Mouse (Mus musculus) cerebellum, adult 2 months (tissue): ENCODE measurements around the gene Asic4. TPM values are rescaled to one million over a fixed set of nuclear protein-coding genes. Genes with fewer than 3 reads are reported as not detected.

Source experiments
- DNase-seq, 2 experiments: peaks; one replicate each; pipeline ENCODE4 v3.0.0; 2021
- H3K27ac ChIP-seq: fragments of 200-500 bp; 2 replicates; pipeline ENCODE4 v1.5.1; 2012; ENCODE audit warnings: low read length, control low read depth, inconsistent platforms; ENCODE audit not compliant: insufficient read depth
- H3K27me3 ChIP-seq: fragments of 200-500 bp; 2 replicates; pipeline ENCODE4 v1.6.1; 2012; ENCODE audit warnings: inconsistent platforms, mild to moderate bottlenecking, low read length, moderate library complexity; ENCODE audit not compliant: control insufficient read depth, insufficient read depth
- H3K4me1 ChIP-seq: fragments of 200-500 bp; 2 replicates; pipeline ENCODE4 v1.6.1; 2011; ENCODE audit warnings: low read length; ENCODE audit not compliant: control insufficient read depth, insufficient read depth
- H3K4me3 ChIP-seq: fragments of 200-500 bp; replicated peaks from 2 replicates; pipeline ENCODE3; 2011; ENCODE audit warnings: mild to moderate bottlenecking, low read depth, low read length, control low read depth; ENCODE audit not compliant: insufficient read depth
- CTCF ChIP-seq: fragments of 200-500 bp; IDR thresholded peaks from 2 replicates; pipeline ENCODE4 v1.5.1; 2011; ENCODE audit warnings: low read depth, mild to moderate bottlenecking, control low read depth, low read length, moderate library complexity, borderline replicate concordance; ENCODE audit not compliant: insufficient read depth
- POLR2A ChIP-seq: fragments of 200-500 bp; IDR thresholded peaks from 2 replicates; pipeline ENCODE4 v1.6.1; 2011; ENCODE audit warnings: low read length, control low read depth, borderline replicate concordance; ENCODE audit not compliant: insufficient read depth
- WGBS: fragments of 180-500 bp; shearing (Covaris S2); methylation state at CpG from one replicate; pipeline ENCODE4 v1.1.7; 2018; 5-methylcytosine and 5-hydroxymethylcytosine counted together
- polyA plus RNA-seq: library from polyadenylated mRNA; depleted of rRNA; stranded (reverse); fragments of >200 nt; gene quantifications from 2 replicates; pipeline ENCODE4 v1.2.3, GENCODE M21; 2012

The Asic4 gene
- polyA plus RNA-seq, 1 experiment: 2.8 TPM

GRCm38 (mm10) chr1:75487405-75488161 lies 37.3 kb downstream of the Asic4 start:
- Histone ChIP-seq H3K4me1 (peaks cover 18% of the 10 kb centered on the region), H3K27me3 (no peaks in the 10 kb centered on the region), H3K4me3 (peak overlapping the region; percentile 68), H3K27ac (no peak overlapping the region)
- peak; percentile 82 to 88 for DNase-seq
- TF ChIP-seq CTCF (peak; percentile 45; the same call in 1 of the 2 replicates), POLR2A (no peak)
- under 1% methylated on average over 62 of the region's 62 CpGs for WGBS

DNA sequence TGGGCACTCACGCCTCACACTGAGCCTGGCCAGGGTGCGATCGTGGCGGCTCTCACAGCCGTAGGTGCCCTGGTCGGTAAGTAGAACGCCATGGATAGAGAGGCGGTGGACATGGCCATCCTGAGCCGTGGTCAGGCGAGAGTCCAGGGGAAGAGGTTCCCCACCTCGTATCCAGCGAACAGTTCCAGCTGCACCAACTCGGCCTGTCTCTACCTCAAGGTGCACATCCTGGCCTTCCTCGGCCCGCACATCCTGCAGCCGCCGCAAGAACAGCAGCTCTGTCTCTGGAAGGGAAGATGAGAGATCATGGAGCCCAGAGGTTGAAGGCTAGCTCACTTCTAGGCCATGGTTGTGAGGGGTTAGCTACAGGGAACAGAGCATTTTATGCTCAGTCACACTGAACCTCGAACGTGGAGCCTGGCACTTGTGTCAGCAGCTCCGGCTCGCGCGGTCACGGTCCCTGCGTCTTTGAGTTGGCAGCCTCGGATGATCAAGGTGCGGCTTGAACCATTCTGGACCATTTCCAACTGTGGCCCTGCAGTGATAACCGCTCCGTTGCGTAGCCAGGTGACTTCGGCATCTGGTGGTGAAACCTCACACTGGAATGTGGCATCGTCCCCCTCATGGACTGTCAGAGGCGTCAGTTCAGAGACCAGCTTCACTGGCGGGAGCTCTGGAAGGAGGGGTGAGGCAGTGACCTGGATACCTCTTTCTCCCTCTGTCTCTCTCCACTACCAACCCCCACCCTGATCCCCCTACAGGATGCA lies 40.7 kb downstream of the Asic4 start:
- peak in 1 of 2 experiments; percentile 11 for DNase-seq
- Histone ChIP-seq H3K27me3 (no peaks in the 10 kb centered on the region), H3K4me1 (peaks cover 12% of the 10 kb centered on the region), H3K27ac (no peak overlapping the region), H3K4me3 (no peak overlapping the region)
- TF ChIP-seq POLR2A (no peak), CTCF (no peak)
- 87% methylated on average over 34 of the region's 34 CpGs for WGBS

DNA sequence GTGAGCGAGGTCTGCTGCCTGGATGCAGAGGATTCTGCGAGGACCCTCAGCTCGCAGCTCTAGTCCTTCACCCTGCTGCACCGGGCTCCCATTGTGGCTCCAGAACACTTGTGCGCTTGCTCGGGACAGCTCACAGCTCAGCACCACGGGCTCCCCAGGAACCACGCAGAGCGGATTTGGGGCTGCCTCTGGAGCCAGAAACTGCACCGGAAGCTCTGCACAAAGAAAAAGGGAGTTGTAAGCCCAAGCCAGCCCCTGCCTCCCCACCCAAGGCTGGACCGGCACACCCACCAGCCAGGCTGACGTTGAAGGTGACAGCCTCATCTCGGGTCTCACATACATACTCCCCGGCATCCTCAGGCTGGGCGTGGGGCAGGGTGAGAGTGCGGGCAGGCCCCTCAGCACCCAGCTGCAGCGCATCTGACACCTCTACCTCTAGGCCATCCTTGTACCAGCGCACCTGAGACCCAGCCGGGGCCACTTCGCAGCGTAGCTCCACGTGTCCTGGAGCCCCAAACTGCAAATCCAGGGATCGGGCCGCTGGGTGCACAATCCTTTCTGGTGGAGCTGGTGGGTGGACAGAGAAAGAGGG lies 42.4 kb downstream of the Asic4 start:
- WGBS: 54% methylated on average over 24 of the region's 24 CpGs
- no peak for TF ChIP-seq POLR2A
- TF ChIP-seq CTCF: no peak
- DNase-seq: peak in 1 of 2 experiments; percentile 7
- peaks cover 6% of the 10 kb centered on the region; the same call in 1 of the 2 replicates for H3K4me1 ChIP-seq
- H3K27ac ChIP-seq: no peak overlapping the region
- H3K27me3 ChIP-seq: no peaks in the 10 kb centered on the region
- H3K4me3 ChIP-seq: no peak overlapping the region

GRCm38 (mm10) chr1:75494878-75495548 lies 44.8 kb downstream of the Asic4 start:
- peak; percentile 79 for TF ChIP-seq CTCF
- no peak for TF ChIP-seq POLR2A
- Histone ChIP-seq H3K4me1 (no peaks in the 10 kb centered on the region), H3K27me3 (no peaks in the 10 kb centered on the region), H3K4me3 (no peak overlapping the region), H3K27ac (no peak overlapping the region)
- 42% methylated on average over 12 of the region's 12 CpGs for WGBS
- peak in 1 of 2 experiments; percentile 58 for DNase-seq

GRCm38 (mm10) chr1:75498897-75499296 lies 48.7 kb downstream of the Asic4 start:
- no peak overlapping the region for H3K27ac ChIP-seq
- H3K4me1 ChIP-seq: no peaks in the 10 kb centered on the region
- no peak overlapping the region for H3K4me3 ChIP-seq
- no peaks in the 10 kb centered on the region for H3K27me3 ChIP-seq
- WGBS: 85% methylated on average over 4 of the region's 4 CpGs
- TF ChIP-seq POLR2A (no peak), CTCF (no peak)
- no peak for DNase-seq

- no peak overlapping the region for H3K27ac ChIP-seq
- H3K4me1 ChIP-seq: peaks cover 3% of the 10 kb centered on the region; the same call in 1 of the 2 replicates
- TF ChIP-seq CTCF (0 out of 2 replicates have a peak, but pooled peaks have one; percentile 7), POLR2A (no peak)
- no peaks in the 10 kb centered on the region for H3K27me3 ChIP-seq
- H3K4me3 ChIP-seq: no peak overlapping the region
- DNase-seq: no peak
- WGBS: 82% methylated on average over 7 of the region's 7 CpGs
Observed at GRCm38 (mm10) chr1:75499441-75499840, 49.2 kb downstream of the Asic4 start.

- WGBS: 95% methylated on average over 9 of the region's 9 CpGs
- TF ChIP-seq CTCF (no peak), POLR2A (no peak)
- Histone ChIP-seq H3K4me1 (peaks cover 9% of the 10 kb centered on the region), H3K27ac (no peak overlapping the region), H3K4me3 (no peak overlapping the region), H3K27me3 (no peaks in the 10 kb centered on the region)
- peak in 1 of 2 experiments; percentile 9 for DNase-seq
Observed at GRCm38 (mm10) chr1:75501905-75502304, 51.7 kb downstream of the Asic4 start.
